Mouse (Mus musculus) limb, embryonic 14.5 days (tissue): ENCODE data around the gene Mbd3. TPM values are rescaled to one million over a fixed set of nuclear protein-coding genes. Genes with fewer than 3 reads are reported as not detected.

Experiments
- ATAC-seq: fragments of 200-750 bp; cut with Nextera tagmentation; 2 replicates; pipeline ENCODE4 v1.8.0; 2017; ENCODE audit warnings: low read depth, moderate number of reproducible peaks, moderate TSS enrichment; ENCODE audit not compliant: low FRiP score
- DNase-seq: peaks from one replicate; pipeline ENCODE4 v3.0.0-alpha.2; 2015; ENCODE audit warnings: low spot score
- H3K27ac ChIP-seq: fragments of 300-500 bp; sonication (generic); replicated peaks from 2 replicates; pipeline ENCODE4 v1.5.1; 2014; ENCODE audit warnings: low read depth, mild to moderate bottlenecking, low read length, moderate library complexity, mixed read lengths
- H3K27me3 ChIP-seq: fragments of 300-500 bp; sonication (generic); 2 replicates; pipeline ENCODE4 v1.6.1; 2014; ENCODE audit warnings: low read length, mixed read lengths; ENCODE audit not compliant: control insufficient read depth, insufficient read depth
- H3K36me3 ChIP-seq: fragments of 300-500 bp; sonication (generic); 2 replicates; pipeline ENCODE4 v1.6.1; 2014; ENCODE audit warnings: mild to moderate bottlenecking, low read length, moderate library complexity, mixed read lengths; ENCODE audit not compliant: control insufficient read depth, insufficient read depth
- H3K4me1 ChIP-seq: fragments of 300-500 bp; sonication (generic); 2 replicates; pipeline ENCODE4 v1.6.1; 2014; ENCODE audit warnings: antibody characterized with exemption, low read length, mixed read lengths; ENCODE audit not compliant: control insufficient read depth, insufficient read depth
- H3K4me2 ChIP-seq: fragments of 300-500 bp; sonication (generic); replicated peaks from 2 replicates; pipeline ENCODE4 v1.6.1; 2014; ENCODE audit warnings: low read depth, mild to moderate bottlenecking, low read length, moderate library complexity; ENCODE audit not compliant: severe bottlenecking
- H3K4me3 ChIP-seq: fragments of 300-500 bp; sonication (generic); replicated peaks from 2 replicates; pipeline ENCODE4 v1.5.1; 2014; ENCODE audit warnings: low read length
- H3K9ac ChIP-seq: fragments of 300-500 bp; sonication (generic); 2 replicates; pipeline ENCODE4 v1.6.1; 2014; ENCODE audit warnings: mild to moderate bottlenecking, low read depth, low read length, moderate library complexity; ENCODE audit not compliant: severe bottlenecking
- H3K9me3 ChIP-seq: fragments of 300-500 bp; sonication (generic); 2 replicates; pipeline ENCODE4 v1.6.1; 2016; ENCODE audit warnings: low read length; ENCODE audit not compliant: control insufficient read depth
- POLR2A ChIP-seq: fragments of 200-500 bp; IDR thresholded peaks from 2 replicates; pipeline ENCODE4 v1.8.0; 2012; ENCODE audit warnings: inconsistent platforms, mild to moderate bottlenecking, moderate library complexity, borderline replicate concordance; ENCODE audit not compliant: insufficient read depth, insufficient read length; ENCODE audit errors: extremely low read depth
- WGBS: fragments of 180-500 bp; shearing (Covaris S2); extraction: QIAGEN DNeasy Blood & Tissue Kit; methylation state at CpG from one replicate; pipeline ENCODE4 v1.1.7; 2014; 5-methylcytosine and 5-hydroxymethylcytosine counted together
- polyA plus RNA-seq, 2 experiments: library from polyadenylated mRNA; depleted of rRNA in 1 of 2; stranded (reverse) in 1 of 2; unstranded in 1 of 2; fragments of >200 nt; fragmentation: Nextera tagmentation in 1 of 2; extraction: Ambion mirVana in 1 of 2; gene quantifications; 2 replicates each; pipeline versions ENCODE4 v1.2.1 to v1.2.3; 2012 to 2014

Mbd3 gene
- polyA plus RNA-seq (2012; rRNA removed) (267 and 270 TPM in 2 replicates), polyA plus RNA-seq (2014; fragmentation: Nextera tagmentation; extraction: Ambion mirVana) (196 and 214 TPM in 2 replicates)

DNA sequence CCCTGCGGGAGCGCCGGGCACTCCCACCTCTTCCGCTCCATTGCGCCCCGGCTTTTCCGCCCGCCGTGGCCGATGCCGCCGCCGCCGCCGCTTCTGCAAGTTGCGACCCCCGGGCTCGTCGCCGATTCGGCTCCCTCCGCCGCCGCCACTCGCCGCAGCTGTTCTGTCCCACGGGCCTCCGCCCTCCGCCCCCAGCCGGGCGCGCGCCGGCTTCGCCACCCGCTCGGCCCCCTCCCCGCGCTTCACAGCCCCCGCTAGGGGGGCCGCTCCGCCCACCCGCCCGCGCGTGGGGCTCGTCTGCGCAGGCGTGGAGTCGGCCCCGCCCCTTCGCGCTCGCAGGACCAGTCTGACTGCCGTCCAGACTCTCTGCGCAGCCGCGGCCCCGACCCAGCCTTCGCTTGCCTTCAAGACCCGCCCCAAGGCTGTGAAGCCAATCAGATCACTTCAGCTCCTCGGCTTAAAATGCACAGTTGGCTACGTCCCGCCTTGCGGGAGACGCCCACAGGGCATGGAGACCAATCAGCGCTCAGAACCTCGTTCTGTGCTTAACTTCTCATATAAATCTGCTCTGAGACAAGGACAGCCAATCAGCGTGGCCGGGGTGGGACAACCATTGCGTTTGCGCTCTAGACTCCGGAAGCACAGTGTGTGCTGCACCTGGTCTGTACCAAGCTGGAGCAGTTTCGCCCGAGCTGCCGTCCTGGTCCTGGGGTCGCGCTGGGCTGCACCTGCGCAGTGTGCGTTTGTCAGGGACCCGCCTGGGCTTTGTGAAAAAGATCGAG, at the start of gene Mbd3:
TSS of gene Mbd3 (minus strand) at position 360 of the 782 bp plus-strand sequence.
- Histone ChIP-seq H3K9me3 (no peaks in the 10 kb centered on the region), H3K4me3 (peak within 1 kb of the TSS; percentile 83), H3K27ac (peak within 1 kb of the TSS; percentile 98), H3K27me3 (no peaks in the 10 kb centered on the region), H3K4me2 (peak within 1 kb of the TSS; percentile 77), H3K9ac (peak within 1 kb of the TSS; percentile 93), H3K36me3 (peaks cover 63% of the 10 kb centered on the region), H3K4me1 (peaks cover 19% of the 10 kb centered on the region)
- TF ChIP-seq POLR2A, result peak; percentile 84; the same call in 1 of the 2 replicates
- peak; percentile 99 for DNase-seq
- WGBS, result 1% methylated on average over 73 of the region's 82 CpGs
- peak; percentile 95 for ATAC-seq

DNA sequence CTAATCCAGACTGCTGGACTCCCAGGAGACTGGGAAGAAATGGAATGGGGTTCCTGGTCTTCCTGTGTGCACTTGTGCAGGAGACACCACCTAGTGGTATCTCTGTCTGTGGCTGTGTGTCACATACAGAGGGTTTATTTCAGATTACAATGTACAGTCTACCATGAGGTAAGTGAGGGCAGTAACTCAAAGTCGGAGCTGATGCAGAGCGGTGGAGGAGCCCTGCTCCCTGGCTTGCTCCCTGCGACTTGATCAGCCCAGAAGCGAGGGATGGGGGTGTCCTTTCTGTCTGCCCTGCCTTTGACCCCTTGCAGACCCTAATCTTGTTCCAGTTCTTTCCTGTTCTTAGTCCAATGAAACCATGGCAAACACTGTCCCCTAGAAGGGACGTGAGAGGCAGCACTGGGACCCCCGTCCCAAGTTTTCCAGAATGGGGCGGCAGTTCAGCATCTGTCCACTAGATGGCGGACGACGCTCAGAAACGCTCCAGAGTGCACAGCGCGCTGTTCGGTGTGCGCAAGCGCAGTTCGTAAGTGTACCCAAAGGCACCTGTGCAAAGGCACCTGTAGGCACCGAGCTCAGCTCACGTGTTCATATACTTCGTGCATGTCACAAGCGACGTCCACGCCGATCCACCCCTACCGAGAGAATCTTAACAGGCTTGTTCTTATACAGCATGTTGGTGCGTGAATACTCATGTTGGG, 46.7 kb upstream of the Mbd3 start:
- Histone ChIP-seq H3K4me3 (no peak overlapping the region), H3K27me3 (0 out of 2 replicates have a peak, but pooled peaks cover 4% of the 10 kb centered on the region), H3K4me1 (no peaks in the 10 kb centered on the region), H3K9ac (no peak overlapping the region), H3K36me3 (no peaks in the 10 kb centered on the region), H3K4me2 (no peak overlapping the region), H3K9me3 (no peaks in the 10 kb centered on the region), H3K27ac (no peak overlapping the region)
- WGBS, result 6% methylated on average over 26 of the region's 26 CpGs
- DNase-seq (peak; percentile 81), ATAC-seq (peak; percentile 69)
- TF ChIP-seq POLR2A, result no peak

DNA sequence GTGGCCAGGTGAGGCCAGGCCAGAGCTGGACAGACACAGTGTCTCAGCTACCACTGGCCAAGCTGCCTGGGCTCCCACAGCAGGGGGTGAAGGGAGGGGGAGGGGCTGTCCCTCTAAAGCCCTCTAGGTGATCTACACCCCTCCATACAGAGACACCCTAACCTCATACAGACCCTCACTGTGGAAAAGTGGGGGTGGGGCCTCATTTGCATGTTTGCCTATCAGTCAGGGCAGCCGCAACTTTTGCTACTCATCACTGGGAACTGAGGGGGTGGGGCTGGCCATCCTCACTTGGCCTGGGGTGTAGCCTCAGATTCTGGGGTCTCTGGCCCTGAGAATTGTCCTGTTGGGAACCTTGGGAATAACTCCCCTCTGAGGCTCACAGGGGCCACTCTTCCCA, 45.7 kb upstream of the Mbd3 start:
- ATAC-seq (no peak), DNase-seq (no peak)
- Histone ChIP-seq H3K9ac (no peak overlapping the region), H3K4me1 (no peaks in the 10 kb centered on the region), H3K9me3 (no peaks in the 10 kb centered on the region), H3K27me3 (0 out of 2 replicates have a peak, but pooled peaks cover 4% of the 10 kb centered on the region), H3K4me2 (no peak overlapping the region), H3K27ac (no peak overlapping the region), H3K4me3 (no peak overlapping the region), H3K36me3 (no peaks in the 10 kb centered on the region)
- 25% methylated on average over 1 of the region's 1 CpGs for WGBS
- TF ChIP-seq POLR2A, result no peak

DNA sequence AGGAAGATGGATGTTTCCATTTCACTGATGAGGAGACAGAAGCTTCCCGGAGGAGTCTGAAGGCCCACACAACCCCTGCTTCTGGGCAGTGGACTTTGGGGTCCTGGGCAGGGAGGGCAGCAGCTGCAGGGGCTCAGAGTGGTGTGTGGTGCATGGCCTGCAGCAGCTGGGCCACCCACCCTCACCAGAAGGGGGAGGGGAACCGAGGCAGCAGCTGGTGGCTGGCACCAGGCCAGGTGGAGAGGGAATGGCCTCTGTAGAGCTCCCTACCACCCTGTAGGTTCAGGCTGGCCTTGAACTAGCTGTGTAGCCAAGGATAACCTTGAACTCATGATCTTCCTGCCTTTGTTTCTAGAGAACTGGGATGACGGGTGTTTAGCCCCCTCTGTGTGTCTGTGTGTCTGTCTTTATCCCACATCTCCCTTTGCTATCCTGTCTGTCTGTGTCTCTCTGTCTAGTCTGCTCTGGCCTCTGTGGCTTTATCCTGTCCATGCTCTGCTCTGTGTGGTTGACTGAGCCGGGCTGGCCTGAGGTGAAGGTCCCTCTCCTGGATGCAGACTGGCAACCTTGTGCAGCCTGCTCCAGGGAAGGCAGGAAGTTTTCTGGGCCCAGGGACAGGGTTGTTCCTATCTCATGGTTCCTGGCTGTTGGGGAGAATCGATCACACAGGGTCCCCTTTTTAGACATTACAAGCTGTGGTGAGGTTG, 45.1 kb upstream of the Mbd3 start:
- peak; percentile 62 for ATAC-seq
- 51% methylated on average over 4 of the region's 5 CpGs for WGBS
- no peaks in the 10 kb centered on the region for H3K36me3 ChIP-seq
- H3K9me3 ChIP-seq, result no peaks in the 10 kb centered on the region
- H3K4me3 ChIP-seq, result no peak overlapping the region
- H3K4me1 ChIP-seq, result no peaks in the 10 kb centered on the region
- H3K27me3 ChIP-seq, result 0 out of 2 replicates have a peak, but pooled peaks cover 4% of the 10 kb centered on the region
- no peak overlapping the region for H3K27ac ChIP-seq
- no peak for DNase-seq
- H3K9ac ChIP-seq, result peak overlapping the region; percentile 25; the same call in 1 of the 2 replicates
- no peak overlapping the region for H3K4me2 ChIP-seq
- TF ChIP-seq POLR2A, result no peak
